Mouse (Mus musculus): ENCODE data around the gene Btbd9. TPM values are rescaled to one million over a fixed set of nuclear protein-coding genes. Genes with fewer than 3 reads are reported as not detected.

The Btbd9 gene
- polyA plus RNA-seq, 1 experiment from 2014 or later, result 63.1 TPM

GRCm38 (mm10) chr17:30339317-30339716, 237.0 kb downstream of the Btbd9 start:
- H3K9me3 ChIP-seq (ENCODE audit: control insufficient read depth, low read depth, low read length), result no peaks in the 10 kb centered on the region
- WGBS, result 89% methylated on average over 5 of the region's 5 CpGs
- no peaks in the 10 kb centered on the region for H3K4me1 ChIP-seq (ENCODE audit: control insufficient read depth, insufficient read depth, low read length)
- H3K27me3 ChIP-seq (ENCODE audit: control insufficient read depth, insufficient read depth, low read length), result no peaks in the 10 kb centered on the region
- no peak overlapping the region for H3K27ac ChIP-seq (ENCODE audit: low read length)
- H3K4me2 ChIP-seq (replicated peaks; ENCODE audit: low read depth, low read length), result no peak overlapping the region
- no peak for ATAC-seq (ENCODE audit: insufficient number of reproducible peaks, insufficient read depth, low FRiP score, low read depth)
- no peak overlapping the region for H3K9ac ChIP-seq (replicated peaks; ENCODE audit: low read depth, low read length)
- no peak overlapping the region for H3K4me3 ChIP-seq (ENCODE audit: low read depth, low read length)
- no peaks in the 10 kb centered on the region for H3K36me3 ChIP-seq (ENCODE audit: control insufficient read depth, insufficient read depth, low read length)

GRCm38 (mm10) chr17:30336816-30337215, 239.5 kb downstream of the Btbd9 start:
- no peaks in the 10 kb centered on the region for H3K9me3 ChIP-seq (ENCODE audit: control insufficient read depth, low read depth, low read length)
- H3K36me3 ChIP-seq (ENCODE audit: control insufficient read depth, insufficient read depth, low read length), result no peaks in the 10 kb centered on the region
- WGBS, result 61% methylated on average over 7 of the region's 7 CpGs
- H3K4me2 ChIP-seq (replicated peaks; ENCODE audit: low read depth, low read length), result no peak overlapping the region
- no peak overlapping the region for H3K9ac ChIP-seq (replicated peaks; ENCODE audit: low read depth, low read length)
- no peak overlapping the region for H3K27ac ChIP-seq (ENCODE audit: low read length)
- no peak overlapping the region for H3K4me3 ChIP-seq (ENCODE audit: low read depth, low read length)
- H3K4me1 ChIP-seq (ENCODE audit: control insufficient read depth, insufficient read depth, low read length), result no peaks in the 10 kb centered on the region
- no peak for ATAC-seq (ENCODE audit: insufficient number of reproducible peaks, insufficient read depth, low FRiP score, low read depth)
- H3K27me3 ChIP-seq (ENCODE audit: control insufficient read depth, insufficient read depth, low read length), result no peaks in the 10 kb centered on the region

GRCm38 (mm10) chr17:30336280-30336679, 240.0 kb downstream of the Btbd9 start:
- 54% methylated on average over 5 of the region's 5 CpGs for WGBS
- Histone ChIP-seq H3K27ac (ENCODE audit: low read length) (no peak overlapping the region), H3K9me3 (ENCODE audit: control insufficient read depth, low read depth, low read length) (no peaks in the 10 kb centered on the region), H3K4me3 (ENCODE audit: low read depth, low read length) (no peak overlapping the region), H3K9ac (replicated peaks; ENCODE audit: low read depth, low read length) (no peak overlapping the region), H3K4me1 (ENCODE audit: control insufficient read depth, insufficient read depth, low read length) (no peaks in the 10 kb centered on the region), H3K4me2 (replicated peaks; ENCODE audit: low read depth, low read length) (no peak overlapping the region), H3K36me3 (ENCODE audit: control insufficient read depth, insufficient read depth, low read length) (no peaks in the 10 kb centered on the region), H3K27me3 (ENCODE audit: control insufficient read depth, insufficient read depth, low read length) (no peaks in the 10 kb centered on the region)
- ATAC-seq (ENCODE audit: insufficient number of reproducible peaks, insufficient read depth, low FRiP score, low read depth), result no peak

- Histone ChIP-seq H3K9me3 (ENCODE audit: control insufficient read depth, low read depth, low read length) (no peaks in the 10 kb centered on the region), H3K4me2 (replicated peaks; ENCODE audit: low read depth, low read length) (no peak overlapping the region), H3K4me3 (ENCODE audit: low read depth, low read length) (no peak overlapping the region), H3K27ac (ENCODE audit: low read length) (no peak overlapping the region), H3K4me1 (ENCODE audit: control insufficient read depth, insufficient read depth, low read length) (no peaks in the 10 kb centered on the region), H3K27me3 (ENCODE audit: control insufficient read depth, insufficient read depth, low read length) (no peaks in the 10 kb centered on the region), H3K9ac (replicated peaks; ENCODE audit: low read depth, low read length) (no peak overlapping the region), H3K36me3 (ENCODE audit: control insufficient read depth, insufficient read depth, low read length) (no peaks in the 10 kb centered on the region)
- WGBS, result 65% methylated on average over 8 of the region's 8 CpGs
- no peak for ATAC-seq (ENCODE audit: insufficient number of reproducible peaks, insufficient read depth, low FRiP score, low read depth)
Observed at GRCm38 (mm10) chr17:30335746-30336145, 240.5 kb downstream of the Btbd9 start.

- Histone ChIP-seq H3K4me3 (ENCODE audit: low read depth, low read length) (no peak overlapping the region), H3K27ac (ENCODE audit: low read length) (no peak overlapping the region), H3K9ac (replicated peaks; ENCODE audit: low read depth, low read length) (no peak overlapping the region), H3K36me3 (ENCODE audit: control insufficient read depth, insufficient read depth, low read length) (no peaks in the 10 kb centered on the region), H3K4me2 (replicated peaks; ENCODE audit: low read depth, low read length) (no peak overlapping the region), H3K9me3 (ENCODE audit: control insufficient read depth, low read depth, low read length) (no peaks in the 10 kb centered on the region), H3K27me3 (ENCODE audit: control insufficient read depth, insufficient read depth, low read length) (no peaks in the 10 kb centered on the region), H3K4me1 (ENCODE audit: control insufficient read depth, insufficient read depth, low read length) (no peaks in the 10 kb centered on the region)
- ATAC-seq (ENCODE audit: insufficient number of reproducible peaks, insufficient read depth, low FRiP score, low read depth), result no peak
- 94% methylated on average over 6 of the region's 6 CpGs for WGBS
Observed at GRCm38 (mm10) chr17:30334257-30334656, 242.0 kb downstream of the Btbd9 start.

- Histone ChIP-seq H3K9ac (replicated peaks; ENCODE audit: low read depth, low read length) (no peak overlapping the region), H3K9me3 (ENCODE audit: control insufficient read depth, low read depth, low read length) (no peaks in the 10 kb centered on the region), H3K4me1 (ENCODE audit: control insufficient read depth, insufficient read depth, low read length) (no peaks in the 10 kb centered on the region), H3K36me3 (ENCODE audit: control insufficient read depth, insufficient read depth, low read length) (no peaks in the 10 kb centered on the region), H3K27ac (ENCODE audit: low read length) (no peak overlapping the region), H3K4me2 (replicated peaks; ENCODE audit: low read depth, low read length) (no peak overlapping the region), H3K4me3 (ENCODE audit: low read depth, low read length) (no peak overlapping the region), H3K27me3 (ENCODE audit: control insufficient read depth, insufficient read depth, low read length) (no peaks in the 10 kb centered on the region)
- WGBS, result 74% methylated on average over 4 of the region's 4 CpGs
- ATAC-seq (ENCODE audit: insufficient number of reproducible peaks, insufficient read depth, low FRiP score, low read depth), result no peak
Observed at GRCm38 (mm10) chr17:30333136-30333535, 243.2 kb downstream of the Btbd9 start.

GRCm38 (mm10) chr17:30331380-30331779, 244.9 kb downstream of the Btbd9 start:
- no peak overlapping the region for H3K27ac ChIP-seq (ENCODE audit: low read length)
- H3K9ac ChIP-seq (replicated peaks; ENCODE audit: low read depth, low read length), result no peak overlapping the region
- H3K4me3 ChIP-seq (ENCODE audit: low read depth, low read length), result no peak overlapping the region
- H3K27me3 ChIP-seq (ENCODE audit: control insufficient read depth, insufficient read depth, low read length), result no peaks in the 10 kb centered on the region
- no peaks in the 10 kb centered on the region for H3K9me3 ChIP-seq (ENCODE audit: control insufficient read depth, low read depth, low read length)
- H3K4me1 ChIP-seq (ENCODE audit: control insufficient read depth, insufficient read depth, low read length), result no peaks in the 10 kb centered on the region
- no peaks in the 10 kb centered on the region for H3K36me3 ChIP-seq (ENCODE audit: control insufficient read depth, insufficient read depth, low read length)
- no peak for ATAC-seq (ENCODE audit: insufficient number of reproducible peaks, insufficient read depth, low FRiP score, low read depth)
- no peak overlapping the region for H3K4me2 ChIP-seq (replicated peaks; ENCODE audit: low read depth, low read length)
- 73% methylated on average over 6 of the region's 6 CpGs for WGBS

- no peaks in the 10 kb centered on the region for H3K36me3 ChIP-seq (ENCODE audit: control insufficient read depth, insufficient read depth, low read length)
- 57% methylated on average over 2 of the region's 2 CpGs for WGBS
- no peaks in the 10 kb centered on the region for H3K4me1 ChIP-seq (ENCODE audit: control insufficient read depth, insufficient read depth, low read length)
- H3K4me2 ChIP-seq (replicated peaks; ENCODE audit: low read depth, low read length), result no peak overlapping the region
- no peak overlapping the region for H3K27ac ChIP-seq (ENCODE audit: low read length)
- H3K27me3 ChIP-seq (ENCODE audit: control insufficient read depth, insufficient read depth, low read length), result no peaks in the 10 kb centered on the region
- H3K4me3 ChIP-seq (ENCODE audit: low read depth, low read length), result no peak overlapping the region
- no peaks in the 10 kb centered on the region for H3K9me3 ChIP-seq (ENCODE audit: control insufficient read depth, low read depth, low read length)
- no peak overlapping the region for H3K9ac ChIP-seq (replicated peaks; ENCODE audit: low read depth, low read length)
- no peak for ATAC-seq (ENCODE audit: insufficient number of reproducible peaks, insufficient read depth, low FRiP score, low read depth)
Observed at GRCm38 (mm10) chr17:30329531-30329930, 246.8 kb downstream of the Btbd9 start.

GRCm38 (mm10) chr17:30328924-30329323, 247.4 kb downstream of the Btbd9 start:
- Histone ChIP-seq H3K4me2 (replicated peaks; ENCODE audit: low read depth, low read length) (no peak overlapping the region), H3K27ac (ENCODE audit: low read length) (no peak overlapping the region), H3K27me3 (ENCODE audit: control insufficient read depth, insufficient read depth, low read length) (no peaks in the 10 kb centered on the region), H3K9ac (replicated peaks; ENCODE audit: low read depth, low read length) (no peak overlapping the region), H3K4me3 (ENCODE audit: low read depth, low read length) (no peak overlapping the region), H3K4me1 (ENCODE audit: control insufficient read depth, insufficient read depth, low read length) (no peaks in the 10 kb centered on the region), H3K36me3 (ENCODE audit: control insufficient read depth, insufficient read depth, low read length) (no peaks in the 10 kb centered on the region), H3K9me3 (ENCODE audit: control insufficient read depth, low read depth, low read length) (no peaks in the 10 kb centered on the region)
- no peak for ATAC-seq (ENCODE audit: insufficient number of reproducible peaks, insufficient read depth, low FRiP score, low read depth)
- WGBS, result 33% methylated on average over 5 of the region's 5 CpGs

Measured in stomach, embryonic 14.5 days (tissue).